Mouse (Mus musculus): ENCODE results near the gene Qpct.

GRCm38 (mm10) chr17:79019726-79020207 is 31.9 kb upstream of the Qpct start:
- TF ChIP-seq CTCF (IDR thresholded peaks at IDR 0.05; ENCODE audit: borderline replicate concordance, control insufficient read depth, extremely low read depth, insufficient read depth, low read length, poor library complexity) = no peak
- no peak for TF ChIP-seq POLR2A (IDR thresholded peaks at IDR 0.05; ENCODE audit: control insufficient read depth, extremely low read depth, insufficient read depth, low read length, poor library complexity)

Data from thymus, adult 2 months (tissue).